Mouse (Mus musculus) limb, embryonic 12.5 days (tissue): ENCODE measurements around the gene Slco1a6. TPM values are rescaled to one million over a fixed set of nuclear protein-coding genes. Genes with fewer than 3 reads are reported as not detected.
"Not testable (repeated sequence)": the region's sequence is repeated elsewhere in the genome, so short reads cannot be mapped to it uniquely, and the experiment has no call there.

Source experiments
- ATAC-seq: fragments of 200-750 bp; cut with Nextera tagmentation; 2 replicates; pipeline ENCODE4 v1.8.0; 2017; ENCODE audit warnings: low read depth, moderate TSS enrichment; ENCODE audit not compliant: insufficient number of reproducible peaks, insufficient read depth, low FRiP score, low TSS enrichment
- H3K27ac ChIP-seq: fragments of 300-500 bp; sonication (generic); 2 replicates; pipeline ENCODE4 v1.5.1; 2016; ENCODE audit warnings: mild to moderate bottlenecking, moderate library complexity
- H3K27me3 ChIP-seq: fragments of 300-500 bp; sonication (generic); 2 replicates; pipeline ENCODE4 v1.6.1; 2016; ENCODE audit warnings: mild to moderate bottlenecking, moderate library complexity
- H3K36me3 ChIP-seq: fragments of 300-500 bp; sonication (generic); 2 replicates; pipeline ENCODE4 v1.6.1; 2016; ENCODE audit warnings: mild to moderate bottlenecking, moderate library complexity
- H3K4me1 ChIP-seq: fragments of 300-500 bp; sonication (generic); replicated peaks from 2 replicates; pipeline ENCODE4 v1.6.1; 2016
- H3K4me2 ChIP-seq: fragments of 300-500 bp; sonication (generic); 2 replicates; pipeline ENCODE4 v1.6.1; 2016; ENCODE audit warnings: mild to moderate bottlenecking, moderate library complexity
- H3K4me3 ChIP-seq: fragments of 300-500 bp; sonication (generic); replicated peaks from 2 replicates; pipeline ENCODE4 v1.5.1; 2016; ENCODE audit warnings: mild to moderate bottlenecking
- H3K9ac ChIP-seq: fragments of 300-500 bp; sonication (generic); replicated peaks from 2 replicates; pipeline ENCODE4 v1.6.1; 2016; ENCODE audit warnings: mild to moderate bottlenecking, moderate library complexity
- H3K9me3 ChIP-seq: fragments of 300-500 bp; sonication (generic); 2 replicates; pipeline ENCODE4 v1.6.1; 2016; ENCODE audit warnings: mild to moderate bottlenecking, moderate library complexity
- WGBS: fragments of 180-500 bp; shearing (Covaris S2); methylation state at CpG from one replicate; pipeline ENCODE4 v1.1.7; 2016; 5-methylcytosine and 5-hydroxymethylcytosine counted together
- polyA plus RNA-seq: library from polyadenylated mRNA; unstranded; fragments of >200 nt; fragmentation: Nextera tagmentation; extraction: Ambion mirVana; gene quantifications from 2 replicates; pipeline ENCODE4 v1.2.1, GENCODE M21; 2016

Gene Slco1a6
- not detected in 2 replicates for polyA plus RNA-seq

DNA sequence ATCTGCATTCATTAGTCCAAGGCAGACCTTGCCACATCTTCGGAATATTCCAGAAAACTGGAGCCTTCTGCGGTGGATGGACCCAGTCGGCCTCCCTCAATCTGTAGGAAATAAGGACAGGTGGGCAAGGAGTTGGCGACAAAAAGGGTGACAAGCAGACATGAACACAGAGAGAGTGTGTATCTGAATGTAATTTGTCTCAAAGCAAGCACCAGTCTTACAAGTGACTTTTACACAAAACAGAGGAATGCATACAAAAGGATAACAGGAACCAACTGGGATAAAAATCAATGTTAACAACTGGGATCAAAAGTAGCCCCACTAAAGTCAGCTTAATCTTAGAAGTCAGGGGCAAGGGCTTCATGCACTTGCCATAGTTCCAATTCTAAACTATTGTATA, at the start of gene Slco1a6:
Slco1a6 (minus strand) TSS at position 101 of the 400 bp plus-strand sequence.
- 83% methylated on average over 4 of the region's 4 CpGs for WGBS
- Histone ChIP-seq H3K4me3 (no peak within 1 kb of the TSS), H3K27ac (no peak within 1 kb of the TSS), H3K4me1 (no peaks in the 10 kb centered on the region), H3K9me3 (no peaks in the 10 kb centered on the region), H3K9ac (no peak within 1 kb of the TSS), H3K36me3 (no peaks in the 10 kb centered on the region), H3K4me2 (no peak within 1 kb of the TSS), H3K27me3 (no peaks in the 10 kb centered on the region)
- no peak for ATAC-seq

DNA sequence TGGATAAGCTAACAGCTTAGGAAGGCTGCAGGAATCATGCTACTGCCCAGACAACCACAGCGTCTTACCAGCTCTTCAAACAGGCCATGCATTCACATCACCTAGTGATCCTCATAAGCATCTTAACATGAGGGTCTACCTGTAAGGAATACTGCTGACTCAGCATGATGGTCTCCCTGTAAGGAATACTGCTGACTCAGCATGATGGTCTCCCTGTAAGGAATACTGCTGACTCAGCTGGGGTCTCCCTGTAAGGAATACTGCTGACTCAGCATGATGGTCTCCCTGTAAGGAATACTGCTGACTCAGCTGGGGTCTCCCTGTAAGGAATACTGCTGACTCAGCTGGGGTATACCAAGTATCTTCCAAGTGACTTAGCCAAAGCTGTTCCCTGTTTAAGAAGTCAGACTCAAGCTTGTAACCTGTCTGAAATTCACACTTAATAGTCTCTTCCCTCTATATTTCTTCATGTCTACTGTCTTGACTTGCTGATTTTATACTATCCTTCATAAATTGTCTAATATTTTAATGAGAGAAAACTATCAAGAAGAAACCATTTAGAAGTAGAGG, 42.5 kb upstream of the Slco1a6 start:
- WGBS: 85% methylated on average over 1 of the region's 1 CpGs
- H3K27ac ChIP-seq, H3K4me1 ChIP-seq, H3K9ac ChIP-seq, H3K4me3 ChIP-seq, H3K4me2 ChIP-seq, H3K27me3 ChIP-seq, H3K9me3 ChIP-seq, ATAC-seq, H3K36me3 ChIP-seq: not testable (repeated sequence)

DNA sequence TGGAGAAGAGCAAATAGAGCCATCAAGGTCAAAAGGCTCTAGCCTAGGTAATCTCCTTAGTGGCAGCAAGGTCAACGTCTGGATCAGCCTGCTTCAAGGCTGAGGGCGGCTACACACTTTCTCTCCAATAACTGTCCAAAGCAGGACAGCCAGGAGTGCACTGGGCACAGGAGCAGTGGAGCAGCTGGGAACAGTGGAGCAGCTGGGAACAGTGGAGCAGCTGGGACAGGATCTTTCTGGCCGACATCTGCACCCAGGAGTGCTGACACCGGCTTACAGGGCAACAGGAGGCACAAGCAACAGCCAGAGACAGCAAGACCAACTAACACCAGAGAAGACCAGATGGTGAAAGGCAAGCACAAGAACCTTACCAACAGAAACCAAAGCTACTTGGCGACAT, 36.7 kb upstream of the Slco1a6 start:
- Histone ChIP-seq H3K27ac (no peak overlapping the region), H3K36me3 (no peaks in the 10 kb centered on the region), H3K4me1 (no peaks in the 10 kb centered on the region), H3K9me3 (no peaks in the 10 kb centered on the region), H3K27me3 (no peaks in the 10 kb centered on the region), H3K4me3 (no peak overlapping the region), H3K9ac (no peak overlapping the region), H3K4me2 (no peak overlapping the region)
- no peak for ATAC-seq
- 77% methylated on average over 5 of the region's 5 CpGs for WGBS

DNA sequence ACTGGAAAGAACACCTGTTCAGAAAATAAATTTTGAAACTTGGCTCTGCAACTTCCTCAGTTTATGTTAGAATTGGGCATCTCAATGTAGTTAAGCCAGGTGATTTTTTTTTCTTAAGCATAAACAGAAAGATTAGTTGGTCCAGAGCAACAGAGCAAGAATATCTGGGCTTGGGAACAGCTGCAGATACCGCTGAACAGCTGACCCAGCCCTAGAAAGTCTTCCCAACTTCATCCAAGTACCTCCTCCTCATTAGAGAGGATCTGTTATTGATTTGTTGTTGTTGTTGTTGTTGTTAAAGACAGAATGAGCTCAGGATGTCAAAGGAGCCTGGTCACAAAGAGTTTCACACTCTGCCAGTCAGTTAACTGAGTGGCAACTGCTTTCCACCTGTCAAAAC, 31.1 kb upstream of the Slco1a6 start:
- no peaks in the 10 kb centered on the region for H3K4me1 ChIP-seq
- no peak overlapping the region for H3K9ac ChIP-seq
- no peaks in the 10 kb centered on the region for H3K9me3 ChIP-seq
- ATAC-seq: no peak
- H3K27ac ChIP-seq: no peak overlapping the region
- no peaks in the 10 kb centered on the region for H3K27me3 ChIP-seq
- 71% methylated on average over 1 of the region's 1 CpGs for WGBS
- H3K36me3 ChIP-seq: no peaks in the 10 kb centered on the region
- no peak overlapping the region for H3K4me2 ChIP-seq
- no peak overlapping the region for H3K4me3 ChIP-seq

DNA sequence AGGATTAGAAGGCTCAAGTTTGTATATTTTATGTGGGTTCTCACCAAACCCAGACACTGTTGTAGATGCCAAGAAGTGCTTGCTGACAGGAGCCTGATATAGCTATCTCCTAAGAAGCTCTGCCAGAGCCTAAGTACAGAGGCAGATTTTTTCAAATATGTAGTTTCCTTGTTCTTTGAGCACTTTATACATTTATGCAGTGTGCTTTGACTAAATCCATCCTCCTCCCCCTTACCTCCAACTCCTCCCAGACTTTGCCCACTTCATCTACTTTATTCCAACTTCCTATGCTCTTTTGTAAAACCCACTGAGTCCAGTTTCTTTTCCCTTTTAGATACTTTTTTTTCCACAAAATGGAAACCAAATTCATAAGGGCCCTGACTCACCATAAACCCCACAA, 11.8 kb upstream of the Slco1a6 start:
- Histone ChIP-seq H3K27ac (no peak overlapping the region), H3K9ac (no peak overlapping the region), H3K4me3 (no peak overlapping the region), H3K4me2 (no peak overlapping the region), H3K36me3 (no peaks in the 10 kb centered on the region), H3K27me3 (no peaks in the 10 kb centered on the region), H3K4me1 (no peaks in the 10 kb centered on the region), H3K9me3 (no peaks in the 10 kb centered on the region)
- no peak for ATAC-seq

DNA sequence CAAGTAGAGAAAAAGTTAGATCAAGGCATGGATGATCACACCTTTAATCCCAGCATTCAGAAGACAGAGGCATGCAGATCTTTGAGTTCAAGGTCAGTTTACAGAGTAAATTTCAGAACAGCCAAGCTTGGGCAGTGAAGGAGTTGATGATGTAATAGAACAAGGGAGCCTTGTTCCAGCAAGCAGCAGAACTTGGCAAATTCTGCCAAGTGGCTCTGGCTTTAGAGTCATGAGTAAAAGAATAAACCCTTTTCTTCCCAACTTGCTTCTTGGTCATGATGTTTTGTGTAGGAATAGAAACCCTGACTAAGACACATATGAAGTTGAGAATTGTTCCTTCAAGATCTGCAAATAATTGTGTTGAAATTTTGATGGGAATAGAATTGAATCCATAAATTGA, 3.5 kb upstream of the Slco1a6 start:
- no peak for ATAC-seq
- Histone ChIP-seq H3K27me3 (no peaks in the 10 kb centered on the region), H3K4me1 (no peaks in the 10 kb centered on the region), H3K4me2 (no peak overlapping the region), H3K4me3 (no peak overlapping the region), H3K9me3 (no peaks in the 10 kb centered on the region), H3K9ac (no peak overlapping the region), H3K27ac (no peak overlapping the region), H3K36me3 (no peaks in the 10 kb centered on the region)

DNA sequence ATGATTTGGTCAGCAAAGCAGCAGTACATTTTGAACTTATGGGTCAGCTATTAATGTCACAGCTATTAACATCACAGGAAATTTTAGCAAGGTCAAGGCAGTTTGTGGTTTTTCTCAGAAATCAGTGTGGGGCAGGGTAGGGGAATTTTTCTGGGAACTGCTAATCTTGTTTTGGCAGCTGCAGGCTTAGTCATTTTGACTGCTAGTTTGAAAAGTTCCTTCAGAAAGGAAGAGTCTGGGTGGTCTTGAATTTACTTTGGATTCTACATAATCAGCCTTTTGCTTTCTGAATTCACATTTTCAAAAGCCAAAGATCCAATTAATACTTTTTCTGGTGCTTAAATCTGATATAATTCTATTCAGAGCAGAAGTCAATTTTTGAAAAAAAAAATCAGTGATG, 1.4 kb upstream of the Slco1a6 start:
- H3K9ac ChIP-seq: no peak overlapping the region
- H3K4me2 ChIP-seq: no peak overlapping the region
- H3K4me3 ChIP-seq: no peak overlapping the region
- H3K36me3 ChIP-seq: no peaks in the 10 kb centered on the region
- H3K9me3 ChIP-seq: no peaks in the 10 kb centered on the region
- no peaks in the 10 kb centered on the region for H3K4me1 ChIP-seq
- ATAC-seq: no peak
- no peaks in the 10 kb centered on the region for H3K27me3 ChIP-seq
- no peak overlapping the region for H3K27ac ChIP-seq

DNA sequence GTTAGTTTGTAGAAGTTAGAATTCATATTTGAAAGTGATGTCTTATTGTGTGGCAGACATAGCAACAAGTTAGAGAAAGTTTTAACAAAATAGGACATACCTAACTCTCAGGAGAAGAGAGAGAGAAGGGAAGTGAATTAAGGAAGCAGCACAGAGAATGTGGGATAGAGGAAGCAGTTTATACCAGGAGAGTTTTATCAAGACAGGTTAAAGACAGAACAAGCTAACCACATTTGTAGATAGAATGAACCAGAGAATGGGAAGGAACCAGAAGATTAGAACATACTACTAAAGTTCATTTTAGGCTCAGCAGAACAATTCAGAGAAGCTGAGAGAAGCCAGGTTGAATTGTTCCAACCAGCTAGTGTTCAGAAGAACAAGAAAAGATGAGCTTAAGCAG, 7.8 kb downstream of the Slco1a6 start:
- Histone ChIP-seq H3K27me3 (no peaks in the 10 kb centered on the region), H3K9me3 (no peaks in the 10 kb centered on the region), H3K27ac (no peak overlapping the region), H3K4me1 (no peaks in the 10 kb centered on the region), H3K36me3 (no peaks in the 10 kb centered on the region), H3K9ac (no peak overlapping the region), H3K4me3 (no peak overlapping the region), H3K4me2 (no peak overlapping the region)
- ATAC-seq: no peak

DNA sequence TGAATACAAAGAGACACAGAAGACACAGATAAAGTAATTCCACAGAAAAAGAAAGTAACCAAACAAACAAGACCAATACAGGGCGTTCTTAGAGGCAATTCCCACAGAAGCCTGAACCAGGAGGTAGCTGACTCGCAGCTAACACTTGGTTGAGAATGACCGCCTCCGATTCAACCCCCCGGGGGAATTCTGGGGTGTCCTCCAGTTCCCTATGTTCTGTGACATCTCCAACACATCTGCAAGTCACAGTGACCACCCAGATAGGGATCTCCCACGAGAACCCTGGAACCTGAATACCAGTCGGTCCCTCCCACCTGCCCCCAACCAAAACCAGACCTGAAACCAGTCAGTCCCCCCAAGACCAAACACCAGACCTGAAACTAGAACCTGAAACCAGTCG, 14.1 kb downstream of the Slco1a6 start:
- 87% methylated on average over 8 of the region's 8 CpGs for WGBS
- ATAC-seq: no peak
- no peaks in the 10 kb centered on the region for H3K9me3 ChIP-seq

DNA sequence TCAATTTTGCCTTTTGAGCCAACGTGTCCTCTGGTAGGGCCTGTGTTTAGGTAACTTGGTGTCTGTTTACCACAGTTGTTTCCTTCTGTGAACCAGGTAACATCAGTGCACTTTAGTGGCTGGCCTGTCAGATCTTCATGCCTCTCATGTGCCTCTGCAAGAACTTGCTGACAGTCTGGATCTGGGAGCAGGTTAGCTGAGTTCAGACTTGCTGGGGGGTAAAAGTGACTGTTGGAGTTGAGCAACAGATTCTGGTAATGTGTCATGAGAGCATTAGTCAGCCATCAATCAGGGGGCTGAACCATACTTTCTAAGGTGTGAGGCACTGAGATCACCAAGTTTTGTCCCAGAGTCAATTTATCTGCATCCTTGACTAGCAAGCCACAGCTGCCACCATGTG, 16.4 kb downstream of the Slco1a6 start:
- no peak for ATAC-seq
- H3K9ac ChIP-seq: no peak overlapping the region
- no peak overlapping the region for H3K27ac ChIP-seq
- no peaks in the 10 kb centered on the region for H3K4me1 ChIP-seq
- H3K4me2 ChIP-seq: no peak overlapping the region
- no peaks in the 10 kb centered on the region for H3K9me3 ChIP-seq
- H3K36me3 ChIP-seq: no peaks in the 10 kb centered on the region
- no peak overlapping the region for H3K4me3 ChIP-seq
- H3K27me3 ChIP-seq: no peaks in the 10 kb centered on the region
- 67% methylated on average over 1 of the region's 1 CpGs for WGBS

More for the DNA sequence above, 14.1 kb downstream of the Slco1a6 start:
- Histone ChIP-seq H3K27me3 (no peaks in the 10 kb centered on the region), H3K4me2 (no peak overlapping the region), H3K27ac (no peak overlapping the region), H3K36me3 (no peaks in the 10 kb centered on the region), H3K9ac (no peak overlapping the region), H3K4me3 (no peak overlapping the region), H3K4me1 (no peaks in the 10 kb centered on the region)

DNA sequence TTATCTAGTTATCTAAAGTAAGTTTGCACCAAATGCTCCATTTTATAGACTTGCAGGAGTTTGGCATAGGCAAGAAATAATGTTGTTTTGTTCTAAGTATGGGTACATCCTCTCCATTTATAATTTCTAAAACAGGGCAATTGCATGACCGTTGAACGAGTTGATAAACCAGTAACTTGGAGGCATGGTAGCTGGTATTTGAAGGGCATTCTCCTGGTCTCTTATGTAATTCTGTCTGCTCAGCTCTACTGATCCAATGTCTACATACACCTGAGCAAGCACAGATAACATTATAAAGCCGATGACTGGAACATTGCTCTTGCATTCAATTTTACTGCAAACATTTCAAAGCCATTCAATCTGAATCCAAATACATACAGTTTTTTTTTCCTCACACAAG, 20.9 kb downstream of the Slco1a6 start:
- H3K36me3 ChIP-seq: no peaks in the 10 kb centered on the region

DNA sequence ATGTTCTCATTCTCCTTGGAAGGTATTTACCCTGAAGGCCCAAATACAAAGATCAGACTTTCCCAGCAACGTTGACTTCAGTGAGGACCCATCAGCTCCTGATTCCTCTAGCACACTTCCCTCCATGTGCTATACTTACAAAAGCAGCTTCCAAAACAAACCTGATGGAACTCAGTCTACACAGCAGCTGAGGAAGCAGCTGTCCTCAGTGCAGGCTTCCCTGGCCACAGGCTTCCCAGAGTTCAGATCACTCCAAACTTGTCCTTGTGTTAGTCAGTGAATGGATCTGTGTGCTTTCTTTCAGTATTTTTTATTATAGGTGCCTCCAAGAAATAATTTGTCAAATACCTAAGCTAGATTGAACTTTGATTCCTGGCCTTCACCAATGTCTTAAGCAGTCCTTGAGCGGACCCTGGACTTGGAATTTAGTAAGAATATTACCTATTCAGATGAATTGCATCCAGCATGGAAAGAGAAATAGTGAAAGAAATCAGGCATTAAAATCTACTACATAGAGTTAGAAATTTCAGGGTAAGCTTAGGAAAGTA, 22.4 kb downstream of the Slco1a6 start:
- H3K27me3 ChIP-seq: no peaks in the 10 kb centered on the region
- no peak overlapping the region for H3K4me2 ChIP-seq
- H3K9me3 ChIP-seq: 0 out of 2 replicates have a peak, but pooled peaks cover 3% of the 10 kb centered on the region
- no peak overlapping the region for H3K27ac ChIP-seq
- H3K4me3 ChIP-seq: no peak overlapping the region
- no peak overlapping the region for H3K9ac ChIP-seq
- WGBS: 76% methylated on average over 2 of the region's 2 CpGs
- no peaks in the 10 kb centered on the region for H3K4me1 ChIP-seq
- no peak for ATAC-seq
- H3K36me3 ChIP-seq: no peaks in the 10 kb centered on the region

More for the DNA sequence above, 20.9 kb downstream of the Slco1a6 start:
- no peak overlapping the region for H3K9ac ChIP-seq
- no peak overlapping the region for H3K4me3 ChIP-seq
- H3K4me1 ChIP-seq: no peaks in the 10 kb centered on the region
- no peaks in the 10 kb centered on the region for H3K27me3 ChIP-seq
- 97% methylated on average over 3 of the region's 3 CpGs for WGBS
- no peak overlapping the region for H3K27ac ChIP-seq
- no peak for ATAC-seq
- 0 out of 2 replicates have a peak, but pooled peaks cover 3% of the 10 kb centered on the region for H3K9me3 ChIP-seq
- no peak overlapping the region for H3K4me2 ChIP-seq
